Mouse (Mus musculus) ES-Bruce4 (cell line): ENCODE measurements at regions not wholly inside any gene's neighbourhood (a gene's known extent, or its start where the extent isn't known, plus 50 kb on each side); places are given as distances from the start of the nearest gene placed in this dataset.

Experiments
- CTCF ChIP-seq: IDR thresholded peaks from one replicate; pipeline ENCODE4 v1.8.1; 2011; ENCODE audit warnings: low read depth, low read length
- EP300 ChIP-seq: IDR thresholded peaks from 2 replicates; pipeline ENCODE4 v1.6.1; 2011; ENCODE audit warnings: low read depth, low read length; ENCODE audit not compliant: insufficient read depth

- TF ChIP-seq CTCF: no peak
- TF ChIP-seq EP300: no peak
Measured at GRCm38 (mm10) chr5:75380340-75380739, 194.4 kb upstream of the Kit start.
